Mouse (Mus musculus) macrophage (primary cell): ENCODE results near the gene Ostf1. TPM values are rescaled to one million over a fixed set of nuclear protein-coding genes. Genes with fewer than 3 reads are reported as not detected.

Experiments used
- H3K27ac ChIP-seq: fragments of 350-480 bp; formaldehyde crosslinking; 2 replicates; pipeline ENCODE4 v1.9.0; 2021
- H3K36me3 ChIP-seq: fragments of 350-480 bp; formaldehyde crosslinking; 2 replicates; pipeline ENCODE4 v1.9.0; 2021; ENCODE audit errors: inconsistent target
- H3K4me3 ChIP-seq: fragments of 350-480 bp; formaldehyde crosslinking; 2 replicates; pipeline ENCODE4 v1.9.0; 2021; ENCODE audit errors: inconsistent target
- H3K79me2 ChIP-seq: fragments of 350-480 bp; formaldehyde crosslinking; 2 replicates; pipeline ENCODE4 v1.9.0; 2021; ENCODE audit errors: inconsistent target
- WGBS: methylation state at CpG from one replicate; pipeline ENCODE4 v1.1.7; 2026; ENCODE audit warnings: inconsistent platforms; ENCODE audit not compliant: missing documents; 5-methylcytosine and 5-hydroxymethylcytosine counted together
- polyA plus RNA-seq: library from polyadenylated mRNA; stranded (reverse); fragments of 250-400 nt; gene quantifications from 3 replicates; pipeline ENCODE4 v1.2.4, GENCODE M21; 2018; ENCODE audit warnings: inconsistent platforms
- total RNA-seq, 78 experiments: library from RNA; depleted of rRNA; stranded (reverse); fragments of 250-400 nt; gene quantifications; 1 replicate in 9 of 78; 2 replicates in 24 of 78; 3 replicates in 43 of 78; 4 replicates in 2 of 78; pipeline ENCODE4 v1.2.4; 2018; ENCODE audit warnings: inconsistent platforms in 56 of 78

The Ostf1 gene
- 100 to 1,000 TPM in 20 of 26 experiments, 10 to 100 TPM in 6; 48.7 to 282 (median 168) TPM for total RNA-seq (2018; cell fraction: chromatin; rRNA removed)
- total RNA-seq (2018; cell fraction: cytosol; rRNA removed), result 100 to 1,000 TPM; 397 to 624 (median 488) TPM
- 100 to 1,000 TPM in 24 of 26 experiments, 10 to 100 TPM in 2; 89.5 to 224 (median 144) TPM for total RNA-seq (2018; cell fraction: nucleus; rRNA removed)
- polyA plus RNA-seq, result 515 to 693 TPM (median 583 TPM) in 3 replicates

- Histone ChIP-seq H3K27ac (peak within 1 kb of the TSS; percentile 89), H3K79me2 (peaks cover 75% of the 10 kb centered on the region), H3K4me3 (peak within 1 kb of the TSS; percentile 69), H3K36me3 (peaks cover 1% of the 10 kb centered on the region; the same call in 1 of the 2 replicates)
- WGBS, result under 1% methylated on average over 47 of the region's 51 CpGs
These were observed at the start of gene Ostf1, which contains the start of gene Nmrk1 for GRCm38 (mm10) chr19:18631644-18632219. Gene Ostf1, minus strand, starts transcription at chr19:18631823. Gene Nmrk1, plus strand, starts transcription at chr19:18631950.

- Histone ChIP-seq H3K36me3 (no peaks in the 10 kb centered on the region), H3K4me3 (no peak overlapping the region), H3K79me2 (peaks cover 68% of the 10 kb centered on the region), H3K27ac (no peak overlapping the region)
- 87% methylated on average over 4 of the region's 4 CpGs for WGBS
These were observed 41.5 kb upstream of the Ostf1 start for GRCm38 (mm10) chr19:18673116-18673515.

- peaks cover 62% of the 10 kb centered on the region for H3K79me2 ChIP-seq
- H3K36me3 ChIP-seq, result no peaks in the 10 kb centered on the region
- H3K27ac ChIP-seq, result no peak overlapping the region
- H3K4me3 ChIP-seq, result no peak overlapping the region
- 67% methylated on average over 3 of the region's 3 CpGs for WGBS
These were observed 40.9 kb upstream of the Ostf1 start for GRCm38 (mm10) chr19:18672498-18672897.

- under 1% methylated on average over 36 of the region's 64 CpGs for WGBS
- peak overlapping the region; percentile 81 for H3K4me3 ChIP-seq
- peak overlapping the region; percentile 44 for H3K27ac ChIP-seq
- H3K36me3 ChIP-seq, result no peaks in the 10 kb centered on the region
- H3K79me2 ChIP-seq, result peaks cover 49% of the 10 kb centered on the region
These were observed 39.6 kb upstream of the Ostf1 start for GRCm38 (mm10) chr19:18671056-18671741.

- 0% methylated on average over 14 of the region's 58 CpGs for WGBS
- Histone ChIP-seq H3K27ac (peak within 1 kb of the TSS; percentile 44), H3K4me3 (peak within 1 kb of the TSS; percentile 81), H3K36me3 (no peaks in the 10 kb centered on the region), H3K79me2 (peaks cover 43% of the 10 kb centered on the region)
These were observed 39.0 kb upstream of the Ostf1 start, which contains the start of gene Carnmt1 for GRCm38 (mm10) chr19:18670608-18671007. Gene Carnmt1, plus strand, starts transcription at chr19:18670764.

DNA sequence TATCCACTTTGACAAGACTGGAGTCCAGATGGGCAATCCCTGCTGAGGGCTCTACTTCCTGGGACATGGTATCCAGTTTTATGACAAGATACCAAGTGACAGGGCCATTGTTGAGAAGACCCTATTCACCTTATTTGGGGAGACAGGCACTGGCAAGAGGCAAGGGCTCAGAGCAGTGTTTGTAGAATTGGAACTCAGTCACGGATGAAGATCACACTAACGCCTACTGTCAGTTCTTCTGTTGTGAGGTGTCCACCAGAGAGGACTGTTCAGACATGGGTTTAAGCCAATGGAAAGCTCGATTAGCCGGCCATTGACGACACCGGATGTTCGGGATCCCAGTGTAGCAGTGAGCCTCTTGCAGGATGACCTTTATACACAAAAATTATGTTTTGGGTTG lies 37.9 kb upstream of the Ostf1 start:
- Histone ChIP-seq H3K4me3 (no peak overlapping the region), H3K27ac (no peak overlapping the region)
- WGBS, result 95% methylated on average over 7 of the region's 7 CpGs

GRCm38 (mm10) chr19:18666966-18667365 lies 35.3 kb upstream of the Ostf1 start:
- Histone ChIP-seq H3K79me2 (peaks cover 7% of the 10 kb centered on the region), H3K27ac (no peak overlapping the region), H3K4me3 (no peak overlapping the region), H3K36me3 (no peaks in the 10 kb centered on the region)
- WGBS, result 96% methylated on average over 7 of the region's 7 CpGs

More for the DNA sequence above, 37.9 kb upstream of the Ostf1 start:
- no peaks in the 10 kb centered on the region for H3K36me3 ChIP-seq
- H3K79me2 ChIP-seq, result peaks cover 33% of the 10 kb centered on the region

GRCm38 (mm10) chr19:18663904-18664303 lies 32.3 kb upstream of the Ostf1 start:
- H3K4me3 ChIP-seq, result no peak overlapping the region
- H3K27ac ChIP-seq, result no peak overlapping the region
- 47% methylated on average over 2 of the region's 2 CpGs for WGBS
- no peaks in the 10 kb centered on the region for H3K36me3 ChIP-seq
- H3K79me2 ChIP-seq, result no peaks in the 10 kb centered on the region

GRCm38 (mm10) chr19:18661683-18662082 lies 30.1 kb upstream of the Ostf1 start:
- H3K4me3 ChIP-seq, result no peak overlapping the region

DNA sequence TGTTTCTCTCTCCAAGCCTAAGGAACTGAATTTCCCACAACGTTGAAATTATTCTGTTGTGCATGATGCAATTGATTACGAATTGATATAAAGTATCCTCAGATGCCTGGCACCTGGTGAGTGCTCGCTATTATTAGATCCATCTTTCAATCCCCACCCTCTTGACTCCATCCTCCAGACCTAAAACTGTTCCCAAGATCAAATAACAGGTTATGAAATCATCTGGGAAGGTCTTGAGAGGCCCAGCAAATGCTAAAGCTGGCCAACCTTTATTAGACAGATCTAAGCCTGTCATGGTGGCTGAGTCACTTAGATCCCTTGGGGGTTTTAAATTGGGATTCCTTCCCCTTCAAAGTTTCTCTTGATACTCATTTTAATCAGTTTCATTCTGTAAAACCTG lies 28.8 kb upstream of the Ostf1 start:
- Histone ChIP-seq H3K36me3 (no peaks in the 10 kb centered on the region), H3K4me3 (no peak overlapping the region), H3K27ac (no peak overlapping the region), H3K79me2 (no peaks in the 10 kb centered on the region)
- 84% methylated on average over 3 of the region's 3 CpGs for WGBS

More at GRCm38 (mm10) chr19:18661683-18662082, 30.1 kb upstream of the Ostf1 start:
- H3K79me2 ChIP-seq, result no peaks in the 10 kb centered on the region
- H3K36me3 ChIP-seq, result no peaks in the 10 kb centered on the region
- WGBS, result 40% methylated on average over 1 of the region's 1 CpGs
- no peak overlapping the region for H3K27ac ChIP-seq

GRCm38 (mm10) chr19:18659349-18659748 lies 27.7 kb upstream of the Ostf1 start:
- no CpG with 5 or more reads among the region's 1 CpGs for WGBS
- Histone ChIP-seq H3K27ac (no peak overlapping the region), H3K36me3 (no peaks in the 10 kb centered on the region), H3K79me2 (no peaks in the 10 kb centered on the region), H3K4me3 (no peak overlapping the region)

- no peak overlapping the region for H3K27ac ChIP-seq
- 93% methylated on average over 4 of the region's 4 CpGs for WGBS
- H3K79me2 ChIP-seq, result no peaks in the 10 kb centered on the region
- no peaks in the 10 kb centered on the region for H3K36me3 ChIP-seq
- no peak overlapping the region for H3K4me3 ChIP-seq
These were observed 26.9 kb upstream of the Ostf1 start for GRCm38 (mm10) chr19:18658473-18658872.

DNA sequence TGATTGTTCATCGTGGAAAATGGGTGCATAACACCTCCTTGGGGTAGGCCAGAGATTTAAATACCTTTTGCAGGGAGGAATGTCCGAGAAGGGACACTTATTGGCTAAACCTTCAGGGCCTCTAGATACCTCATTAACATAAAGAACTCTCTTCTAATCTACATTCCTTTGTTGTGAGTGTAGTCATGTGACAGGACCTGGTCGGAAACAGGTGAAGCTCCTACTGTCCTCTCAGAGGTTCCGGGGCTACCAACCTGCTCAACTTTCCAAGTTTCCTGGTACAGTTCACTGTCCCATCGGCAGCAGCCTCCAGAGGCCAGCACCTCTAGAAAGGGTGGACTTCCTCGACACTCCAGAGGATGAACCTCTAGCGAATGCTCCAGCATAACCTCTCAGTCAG lies 24.4 kb upstream of the Ostf1 start:
- 95% methylated on average over 7 of the region's 7 CpGs for WGBS
- Histone ChIP-seq H3K36me3 (peaks cover 5% of the 10 kb centered on the region; the same call in 1 of the 2 replicates), H3K79me2 (no peaks in the 10 kb centered on the region), H3K4me3 (no peak overlapping the region), H3K27ac (no peak overlapping the region)

GRCm38 (mm10) chr19:18654984-18655383 lies 23.4 kb upstream of the Ostf1 start:
- no peak overlapping the region for H3K27ac ChIP-seq
- peaks cover 5% of the 10 kb centered on the region; the same call in 1 of the 2 replicates for H3K36me3 ChIP-seq

DNA sequence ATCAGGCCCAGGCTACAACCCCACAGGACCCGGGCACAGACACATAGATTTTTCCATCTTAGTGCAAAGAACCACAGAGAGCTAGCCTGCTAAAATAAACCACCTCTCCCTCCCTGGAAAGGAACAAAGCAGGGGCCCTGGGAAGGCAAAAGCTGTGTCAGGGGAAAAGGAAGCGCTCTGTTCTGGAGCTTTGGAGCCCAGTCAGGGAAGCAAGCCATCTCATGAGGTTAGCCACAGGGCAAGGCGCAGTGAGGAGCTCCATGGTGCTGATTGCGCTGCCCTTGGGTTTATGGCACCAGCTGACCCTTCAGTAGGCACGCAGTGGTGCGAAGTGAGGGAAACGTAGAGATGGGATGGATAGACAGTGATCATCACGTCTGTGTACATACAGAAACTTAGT lies 22.7 kb upstream of the Ostf1 start:
- no peak overlapping the region for H3K4me3 ChIP-seq
- 98% methylated on average over 8 of the region's 8 CpGs for WGBS
- no peak overlapping the region for H3K27ac ChIP-seq
- no peaks in the 10 kb centered on the region for H3K79me2 ChIP-seq
- peaks cover 5% of the 10 kb centered on the region; the same call in 1 of the 2 replicates for H3K36me3 ChIP-seq

More at GRCm38 (mm10) chr19:18654984-18655383, 23.4 kb upstream of the Ostf1 start:
- 70% methylated on average over 5 of the region's 5 CpGs for WGBS
- no peak overlapping the region for H3K4me3 ChIP-seq
- H3K79me2 ChIP-seq, result no peaks in the 10 kb centered on the region
